ENCODE assay signal across 8 mouse cellular contexts in the genomic region with DNA sequence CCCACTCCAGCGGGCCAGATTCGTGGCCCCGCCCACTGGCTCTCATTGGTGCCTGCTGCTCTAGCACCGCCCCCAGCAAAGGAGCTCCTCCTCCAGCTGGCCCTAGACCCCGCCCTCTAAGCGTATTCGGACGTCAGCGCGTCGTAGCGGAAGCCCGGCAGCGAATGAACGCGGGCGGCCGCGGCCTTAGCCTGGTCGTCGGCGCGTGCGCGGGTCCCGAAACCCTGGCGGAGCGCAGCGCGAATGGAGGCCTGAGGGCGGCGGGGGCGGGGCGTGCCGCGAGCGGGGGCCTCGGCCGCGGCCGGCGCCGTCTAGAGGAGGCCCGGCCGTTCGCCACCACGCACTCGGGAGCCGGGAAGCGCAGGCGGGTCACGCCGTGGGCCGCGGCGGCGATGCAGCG. TPM values are rescaled to one million over a fixed set of nuclear protein-coding genes. Genes with fewer than 3 reads are reported as not detected.
DNase-seq lines count a peak whose midpoint lies in the region; ATAC-seq and TF ChIP-seq lines count a peak whose summit lies in the region.

TSS of gene Carnmt1 (plus strand) at position 157 of the 400 bp plus-strand sequence.

- H3K36me3 ChIP-seq in kidney, embryonic 14.5 days (ENCODE audit: control insufficient read depth, insufficient read depth, low read length), result no peaks in the 10 kb centered on the region
- H3K36me3 ChIP-seq in limb, embryonic 15.5 days, result no peaks in the 10 kb centered on the region

- H3K4me1 ChIP-seq in bone marrow macrophage, adult 2 months (ENCODE audit: control insufficient read depth, insufficient read depth, low read length), result peaks cover 21% of the 10 kb centered on the region
- H3K4me1 ChIP-seq in embryonic fibroblast, embryonic 13.5 days (ENCODE audit: control insufficient read depth, insufficient read depth, low read length), result peaks cover 13% of the 10 kb centered on the region
- peaks cover 18% of the 10 kb centered on the region for H3K4me1 ChIP-seq in kidney, embryonic 14.5 days (ENCODE audit: control insufficient read depth, insufficient read depth, low read length)
- H3K4me1 ChIP-seq in limb, embryonic 15.5 days, result peaks cover 23% of the 10 kb centered on the region

- no peak for TF ChIP-seq POLR2A in bone marrow macrophage, adult 2 months (IDR thresholded peaks at IDR 0.05; ENCODE audit: borderline replicate concordance, low read depth, low read length)
- TF ChIP-seq POLR2A in embryonic fibroblast, embryonic 13.5 days (IDR thresholded peaks at IDR 0.05; ENCODE audit: low read depth, low read length), result no peak; the same call in 1 of the 2 replicates

- no peak for TF ChIP-seq CTCF in bone marrow macrophage, adult 2 months (IDR thresholded peaks at IDR 0.05; ENCODE audit: low read depth, low read length)
- no peak for TF ChIP-seq CTCF in embryonic fibroblast, embryonic 13.5 days (IDR thresholded peaks at IDR 0.05; ENCODE audit: borderline replicate concordance, insufficient read depth, low read length)

- no peaks in the 10 kb centered on the region for H3K9me3 ChIP-seq in kidney, embryonic 14.5 days (ENCODE audit: control insufficient read depth, low read length)
- no peaks in the 10 kb centered on the region for H3K9me3 ChIP-seq in limb, embryonic 15.5 days

- peak; percentile 99 for ATAC-seq in kidney, embryonic 14.5 days (ENCODE audit: low FRiP score, low TSS enrichment)
- peak; percentile 97 for ATAC-seq in limb, embryonic 15.5 days (ENCODE audit: insufficient number of reproducible peaks, low FRiP score, low TSS enrichment, low read depth)

- peak within 1 kb of the TSS; percentile 58 for H3K27ac ChIP-seq in bone marrow macrophage, adult 2 months (ENCODE audit: insufficient read depth, low read depth, low read length)
- H3K27ac ChIP-seq in embryonic fibroblast, embryonic 13.5 days (ENCODE audit: insufficient read depth, low read length), result peak within 1 kb of the TSS; percentile 91
- peak within 1 kb of the TSS; percentile 74 for H3K27ac ChIP-seq in kidney, embryonic 14.5 days (ENCODE audit: low read depth, low read length)
- H3K27ac ChIP-seq in limb, embryonic 15.5 days, result peak within 1 kb of the TSS; percentile 91

- under 1% methylated on average over 42 of the region's 58 CpGs for WGBS in kidney, embryonic 14.5 days
- WGBS in limb, embryonic 15.5 days, result under 1% methylated on average over 30 of the region's 58 CpGs

- peak within 1 kb of the TSS; percentile 56 for H3K4me2 ChIP-seq in kidney, embryonic 14.5 days (replicated peaks; ENCODE audit: low read depth, low read length)
- H3K4me2 ChIP-seq in limb, embryonic 15.5 days, result peak within 1 kb of the TSS; percentile 67

- H3K4me3 ChIP-seq in bone marrow macrophage, adult 2 months (ENCODE audit: insufficient read depth, low read length), result peak within 1 kb of the TSS; percentile 72
- H3K4me3 ChIP-seq in embryonic fibroblast, embryonic 13.5 days (ENCODE audit: insufficient read depth, low read length), result peak within 1 kb of the TSS; percentile 99
- peak within 1 kb of the TSS; percentile 78 for H3K4me3 ChIP-seq in kidney, embryonic 14.5 days (ENCODE audit: low read length)
- peak within 1 kb of the TSS; percentile 84 for H3K4me3 ChIP-seq in limb, embryonic 15.5 days

- H3K9ac ChIP-seq in kidney, embryonic 14.5 days (ENCODE audit: low read depth, low read length), result peak within 1 kb of the TSS; percentile 87
- peak within 1 kb of the TSS; percentile 67 for H3K9ac ChIP-seq in limb, embryonic 15.5 days

- no peaks in the 10 kb centered on the region for H3K27me3 ChIP-seq in kidney, embryonic 14.5 days (ENCODE audit: control insufficient read depth, insufficient read depth, low read length)
- no peaks in the 10 kb centered on the region for H3K27me3 ChIP-seq in limb, embryonic 15.5 days

- peak; percentile 98 for DNase-seq in A20 (ENCODE audit: low read depth, low spot score)
- peak; percentile 98 to 99 for DNase-seq in heart, adult 9 months (ENCODE audit: low spot score in 2 of 2)
- DNase-seq in monocyte, adult 2 months (ENCODE audit: low read depth in 1 of 2, low spot score in 2 of 2), result peak; percentile 95 to 99
- peak; percentile 99 for DNase-seq in spleen, postnatal 36 days (ENCODE audit: low spot score in 2 of 2)

RNA-seq across cellular contexts. Expression of gene Carnmt1, which starts in this region (rescaled TPM):
- 6.7 and 10.8 TPM in 2 replicates for polyA plus RNA-seq in bone marrow macrophage, adult 2 months (2012; ENCODE audit: insufficient read depth, insufficient read length, missing spikeins)
- 10.5 and 21.5 TPM in 2 replicates for polyA plus RNA-seq in embryonic fibroblast, embryonic 13.5 days (2011; ENCODE audit: insufficient read length, low read depth, missing spikeins)
- polyA plus RNA-seq in kidney, embryonic 14.5 days (2014; fragmentation: Nextera tagmentation; extraction: Ambion mirVana), result 44.8 TPM in 2 replicates
- polyA plus RNA-seq in limb, embryonic 15.5 days (2015; fragmentation: Nextera tagmentation; extraction: Ambion mirVana), result 21.5 and 35.0 TPM in 2 replicates

Comparison
In these comparisons a context has a peak if more than half of its experiments do, and no peak if none do; other contexts are left out.
1. Peak in every context shown above with its lines: DNase-seq, ATAC-seq, H3K4me3 ChIP-seq and H3K27ac ChIP-seq.